Mouse (Mus musculus) urinary bladder, postnatal 10 days (tissue): ENCODE results near the gene Rbm17.
A peak's percentile ranks its signal among the peaks of the same experiment; 100 is the strongest.
"Not testable (repeated sequence)": the region's sequence is repeated elsewhere in the genome, so short reads cannot be mapped to it uniquely, and the experiment has no call there.

Experiments used
- DNase-seq: peaks from one replicate; pipeline ENCODE4 v3.0.0; 2022; ENCODE audit warnings: low spot score

Gene Rbm17

GRCm38 (mm10) chr2:11604053-11604452 is at the start of gene Rbm17:
Gene Rbm17 (minus strand): TSS chr2:11604153.
- no peak for DNase-seq

- DNase-seq: no peak
Observed at GRCm38 (mm10) chr2:11653330-11653729, 49.4 kb upstream of the Rbm17 start.

GRCm38 (mm10) chr2:11652780-11653179 is 48.8 kb upstream of the Rbm17 start:
- no peak for DNase-seq

DNA sequence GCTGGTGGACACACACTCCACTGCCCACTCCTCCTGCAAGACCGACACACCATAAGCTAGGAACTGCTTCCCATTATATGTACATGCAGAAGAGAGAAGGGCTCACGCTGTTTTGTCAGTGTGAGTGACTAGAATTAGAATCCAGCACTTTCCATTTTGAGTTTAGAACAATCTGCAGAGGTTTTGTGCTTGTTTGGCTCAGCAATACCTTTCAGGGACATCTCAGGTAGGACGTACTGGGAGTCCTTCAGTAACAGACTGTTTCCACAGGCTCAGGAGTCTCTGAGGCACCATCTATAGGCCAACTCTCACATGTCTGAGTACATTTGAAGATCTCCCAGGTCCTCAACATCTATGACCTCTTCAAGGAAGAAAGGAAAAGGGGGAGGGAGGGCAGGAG is 48.2 kb upstream of the Rbm17 start:
- no peak for DNase-seq

- DNase-seq: no peak
Observed at GRCm38 (mm10) chr2:11651476-11651875, 47.5 kb upstream of the Rbm17 start.

DNA sequence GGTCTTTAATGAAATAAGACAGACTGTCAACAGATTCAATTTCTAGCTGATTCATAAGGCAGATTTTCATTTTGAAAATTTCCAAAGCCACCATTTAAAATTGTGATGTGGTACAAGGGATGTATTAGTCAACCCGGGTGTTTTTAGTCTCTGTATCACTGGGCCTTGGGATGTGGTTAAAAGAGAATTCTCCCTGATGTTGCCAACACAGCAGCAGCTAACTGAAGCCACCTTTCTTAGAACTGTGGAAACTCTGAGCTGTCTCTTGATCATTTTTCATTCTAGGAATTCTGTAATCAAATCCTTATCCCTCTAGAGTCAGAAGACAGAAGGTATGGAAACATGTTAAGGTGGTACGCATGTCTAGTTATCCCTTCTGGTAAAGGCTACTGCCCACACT is 41.3 kb upstream of the Rbm17 start:
- no peak for DNase-seq

- no peak for DNase-seq
Observed at GRCm38 (mm10) chr2:11644057-11644456, 40.1 kb upstream of the Rbm17 start.

- no peak for DNase-seq
Observed at GRCm38 (mm10) chr2:11642451-11642941, 38.5 kb upstream of the Rbm17 start, which contains the start of gene Il2ra. Gene Il2ra (plus strand): TSS chr2:11642807.

- DNase-seq: no peak
Observed at GRCm38 (mm10) chr2:11637115-11637514, 33.2 kb upstream of the Rbm17 start.

DNA sequence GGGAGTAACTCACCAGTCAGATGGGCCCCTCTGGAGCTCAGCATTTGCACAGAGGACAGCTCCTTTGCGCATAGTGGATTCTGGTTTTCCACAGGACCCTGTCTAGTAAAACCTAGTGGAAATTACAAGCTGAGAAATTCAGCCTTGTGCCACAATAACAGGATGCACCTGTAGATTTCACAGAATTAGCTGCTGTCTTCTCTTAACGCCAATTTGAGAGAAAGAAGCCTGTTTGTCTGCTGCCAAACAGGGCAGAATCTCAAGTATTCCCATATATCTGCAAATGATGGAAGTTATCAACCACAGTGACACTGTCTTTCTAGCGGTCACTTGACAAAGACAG is 32.2 kb upstream of the Rbm17 start:
- no peak for DNase-seq

GRCm38 (mm10) chr2:11635471-11636137 is 31.7 kb upstream of the Rbm17 start:
- DNase-seq: no peak

DNA sequence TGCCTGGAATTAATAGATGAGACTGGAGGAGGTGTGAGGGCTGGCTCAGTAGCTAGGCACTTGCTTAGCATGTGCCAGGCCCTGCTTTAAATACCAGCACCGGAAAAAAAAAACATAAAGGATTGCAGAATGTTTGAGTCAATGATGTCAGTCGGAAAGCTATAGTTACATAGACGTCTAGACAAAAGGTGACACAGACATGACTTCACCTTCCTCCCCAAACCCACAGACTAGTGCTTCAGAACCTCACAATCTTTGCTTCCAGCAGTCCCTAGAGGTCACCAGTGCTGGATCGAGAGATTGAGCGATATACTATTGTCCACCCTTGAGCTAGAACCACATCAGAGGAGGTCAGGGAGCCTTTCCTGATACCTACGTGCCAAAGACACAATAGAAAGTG is 31.1 kb upstream of the Rbm17 start:
- DNase-seq: no peak

DNA sequence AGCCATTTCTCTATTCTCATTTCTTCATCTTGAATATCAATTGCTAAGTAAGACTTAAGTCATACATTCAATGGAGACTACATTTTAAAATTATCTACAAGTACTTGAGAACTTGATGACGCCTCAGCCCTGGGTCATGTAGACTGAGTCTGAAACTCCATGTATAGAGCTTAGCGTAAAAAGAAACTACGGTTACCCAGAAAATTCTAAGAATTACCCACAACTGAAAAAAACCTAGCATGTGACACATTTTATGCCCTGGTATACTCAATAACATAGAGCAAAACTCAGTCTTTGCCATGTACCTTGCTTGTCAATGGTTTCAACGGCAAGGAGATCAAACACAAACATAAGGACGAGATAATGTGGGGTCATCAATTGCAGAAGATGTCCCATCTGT is 21.9 kb upstream of the Rbm17 start, which contains the start of gene Gm17490:
Gm17490 (minus strand) TSS at position 375 of the 400 bp plus-strand sequence.
- DNase-seq: no peak

- DNase-seq: no peak
Observed at GRCm38 (mm10) chr2:11623726-11624125, 19.8 kb upstream of the Rbm17 start.

DNA sequence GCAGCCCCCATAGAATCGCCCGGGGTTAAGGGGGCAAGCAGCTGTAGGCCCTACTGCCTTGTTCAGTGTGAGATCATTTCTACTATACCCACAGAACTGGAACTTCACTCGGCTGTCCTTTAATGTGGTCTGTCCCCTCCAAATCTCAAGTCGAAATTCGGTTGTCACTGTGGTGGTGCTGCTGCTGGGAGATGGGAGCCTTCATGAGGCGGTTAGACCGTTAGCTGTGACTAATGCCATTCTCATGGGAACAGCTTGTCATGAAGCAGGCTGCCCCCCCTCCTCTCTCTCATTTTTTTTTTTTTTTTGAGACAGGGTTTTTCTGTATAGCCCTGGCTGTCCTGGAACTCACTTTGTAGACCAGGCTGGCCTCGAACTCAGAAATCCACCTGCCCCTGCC is 19.2 kb upstream of the Rbm17 start:
- DNase-seq: no peak

- no peak for DNase-seq
Observed at GRCm38 (mm10) chr2:11619598-11619997, 15.6 kb upstream of the Rbm17 start.

DNA sequence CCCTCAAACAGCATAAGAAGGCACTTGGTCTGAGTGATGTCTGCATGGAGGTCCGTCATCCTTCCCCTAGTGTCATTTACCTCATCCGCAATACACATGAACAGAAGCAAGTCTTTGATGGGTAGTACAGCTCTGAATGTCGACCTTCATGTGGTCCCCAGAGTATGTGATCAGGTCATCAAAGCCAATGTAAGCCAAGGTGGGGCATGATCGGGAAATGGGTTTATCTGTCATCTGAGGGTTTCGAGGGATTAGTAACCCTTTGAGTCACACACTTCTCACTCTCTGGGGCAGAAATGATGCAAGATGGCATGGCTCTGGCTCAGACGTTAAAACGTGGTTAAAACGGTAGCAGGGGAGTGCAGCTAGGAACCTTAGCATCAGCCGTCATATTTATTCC is 12.9 kb upstream of the Rbm17 start:
- DNase-seq: no peak

- DNase-seq: not testable (repeated sequence)
Observed at GRCm38 (mm10) chr2:11612939-11613338, 9.0 kb upstream of the Rbm17 start.

DNA sequence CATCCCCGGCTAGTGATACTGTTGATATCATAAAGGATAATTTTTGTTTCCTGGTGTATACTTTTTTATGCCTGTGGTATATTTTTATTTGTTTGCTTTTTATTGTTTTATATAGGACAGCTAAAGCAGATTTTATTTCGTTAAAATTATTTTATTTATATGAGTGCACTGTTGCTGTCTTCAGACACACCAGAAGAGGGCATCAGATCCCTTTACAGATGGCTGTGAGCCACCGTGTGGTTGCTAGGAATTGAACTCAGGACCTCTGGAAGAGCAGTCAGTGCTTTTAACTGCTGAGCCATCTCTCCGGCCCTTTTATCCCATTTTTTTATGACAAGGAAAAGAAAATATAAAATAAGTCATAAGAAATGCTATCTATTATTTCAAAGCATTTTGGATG is 2.8 kb upstream of the Rbm17 start:
- not testable (repeated sequence) for DNase-seq

DNA sequence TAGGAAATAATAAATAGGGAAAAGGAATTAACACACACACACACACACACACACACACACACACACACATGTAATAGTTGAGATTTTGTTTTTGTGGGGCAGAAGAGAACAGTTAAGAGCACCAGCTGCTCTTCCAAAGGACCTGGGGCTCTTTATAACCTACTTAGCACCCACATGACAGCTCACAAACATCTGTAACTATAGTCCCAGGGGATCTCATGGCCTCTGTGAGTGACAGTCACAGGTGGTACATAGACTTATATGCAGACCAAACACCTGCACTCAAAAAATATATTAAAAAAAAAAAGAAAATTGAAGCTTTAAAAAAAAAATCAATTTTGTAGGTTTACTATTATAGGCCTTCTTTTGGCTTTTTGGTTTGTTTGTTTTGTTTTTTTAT is 958 bp upstream of the Rbm17 start:
- no peak for DNase-seq

DNA sequence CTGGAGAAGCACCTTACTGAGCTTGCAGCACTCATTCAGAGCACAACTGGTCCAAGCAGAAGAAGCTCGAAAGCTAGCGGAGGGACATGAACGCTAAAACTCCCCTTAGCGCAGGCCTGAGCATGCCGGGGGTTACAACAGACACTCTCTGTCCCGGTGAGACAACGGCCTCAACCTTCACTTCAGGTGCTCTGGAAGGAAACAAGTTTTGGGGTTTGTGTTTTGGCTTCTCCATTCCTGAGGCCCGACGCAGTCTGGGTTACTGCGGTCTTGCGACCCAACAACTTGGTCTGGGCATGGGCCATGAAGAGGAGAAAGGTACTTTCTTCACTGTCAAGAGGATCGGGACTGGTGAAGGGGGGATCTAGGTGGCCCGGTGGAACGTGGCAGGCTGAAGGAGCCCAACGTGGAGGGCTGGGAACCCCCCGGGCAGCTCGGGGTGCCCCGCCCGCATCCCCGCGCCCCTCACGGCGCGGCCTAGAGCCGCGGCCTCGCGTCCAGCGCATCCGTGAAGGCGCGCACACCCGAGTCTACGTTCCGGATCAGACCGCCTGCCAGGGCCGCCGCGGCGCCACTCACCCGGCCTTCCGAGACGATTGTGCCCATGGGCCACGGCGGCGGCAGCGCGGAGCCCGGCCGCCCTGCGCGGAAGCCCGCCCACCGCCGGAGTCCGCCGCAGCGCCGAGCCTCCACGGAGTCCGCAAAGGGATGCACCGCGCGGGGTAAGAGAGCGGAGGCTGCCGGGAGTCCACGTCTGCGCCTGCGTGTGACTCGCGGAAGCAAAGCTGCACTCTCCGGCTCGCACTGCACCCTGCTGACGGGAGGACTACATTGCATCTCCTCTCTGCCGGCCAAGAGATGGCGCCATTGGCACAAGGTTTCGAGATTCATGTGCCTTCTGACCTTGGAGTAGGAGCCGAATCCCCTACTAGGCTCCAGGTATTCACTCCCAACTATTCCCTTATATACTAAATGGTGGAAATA is 1.2 kb downstream of the Rbm17 start:
- DNase-seq: peak; percentile 68

GRCm38 (mm10) chr2:11601795-11602194 is 2.2 kb downstream of the Rbm17 start:
- no peak for DNase-seq

- no peak for DNase-seq
Observed at GRCm38 (mm10) chr2:11597906-11598305, 6.0 kb downstream of the Rbm17 start.
